Mouse (Mus musculus): ENCODE results near the gene Spast. TPM values are rescaled to one million over a fixed set of nuclear protein-coding genes. Genes with fewer than 3 reads are reported as not detected.

The Spast gene
- polyA plus RNA-seq, 1 experiment, result 9.5 TPM

- no peak for TF ChIP-seq MYOG (IDR thresholded peaks at IDR 0.05; ENCODE audit: control insufficient read depth, extremely low read depth, insufficient read length)
- TF ChIP-seq MAX (IDR thresholded peaks at IDR 0.05), result no peak
- no peak for TF ChIP-seq MYOD1 (IDR thresholded peaks at IDR 0.05; ENCODE audit: control insufficient read depth, insufficient read length, low read depth)
- TF ChIP-seq FOSL1 (IDR thresholded peaks at IDR 0.05; ENCODE audit: insufficient read depth, low read length, poor library complexity, severe bottlenecking), result no peak
- no peak for TF ChIP-seq CTCF (IDR thresholded peaks at IDR 0.05; ENCODE audit: control insufficient read depth, insufficient read depth, insufficient read length)
- TF ChIP-seq CEBPB (IDR thresholded peaks at IDR 0.05; ENCODE audit: low read depth), result no peak
- TF ChIP-seq USF1 (IDR thresholded peaks at IDR 0.05; ENCODE audit: low read depth), result no peak
- H3K36me3 ChIP-seq (ENCODE audit: control insufficient read depth, insufficient read depth), result no peaks in the 10 kb centered on the region
These were observed 56.1 kb downstream of the Spast start for GRCm38 (mm10) chr17:74394855-74395254.

GRCm38 (mm10) chr17:74395383-74396065 is 56.7 kb downstream of the Spast start, which contains the start of gene Slc30a6:
TSS of gene Slc30a6 (plus strand) at chr17:74395608.
- peak within 1 kb of the TSS; percentile 96 for H3ac ChIP-seq (ENCODE audit: control insufficient read depth, insufficient read length, low read depth)
- H3K79me3 ChIP-seq (ENCODE audit: low read depth), result peaks cover 23% of the 10 kb centered on the region
- TF ChIP-seq CEBPB (IDR thresholded peaks at IDR 0.05; ENCODE audit: low read depth), result no peak
- TF ChIP-seq MAX (IDR thresholded peaks at IDR 0.05), result peak; percentile 41
- H3K79me2 ChIP-seq (ENCODE audit: control insufficient read depth, insufficient read depth), result peaks cover 47% of the 10 kb centered on the region
- peak within 1 kb of the TSS; percentile 97 for H3K4me3 ChIP-seq (ENCODE audit: insufficient read depth, poor library complexity, severe bottlenecking)
- no peaks in the 10 kb centered on the region for H3K36me3 ChIP-seq (ENCODE audit: control insufficient read depth, insufficient read depth)
- no peaks in the 10 kb centered on the region for H3K27me3 ChIP-seq (ENCODE audit: control insufficient read depth, insufficient read depth, insufficient read length)

More at GRCm38 (mm10) chr17:74394855-74395254, 56.1 kb downstream of the Spast start:
- H3K79me3 ChIP-seq (ENCODE audit: low read depth), result peaks cover 23% of the 10 kb centered on the region
- H3ac ChIP-seq (ENCODE audit: control insufficient read depth, insufficient read length, low read depth), result peak overlapping the region; percentile 45
- H3K4me3 ChIP-seq (ENCODE audit: insufficient read depth, poor library complexity, severe bottlenecking), result peak overlapping the region; percentile 97
- H3K27me3 ChIP-seq (ENCODE audit: control insufficient read depth, insufficient read depth, insufficient read length), result no peaks in the 10 kb centered on the region
- peaks cover 41% of the 10 kb centered on the region for H3K79me2 ChIP-seq (ENCODE audit: control insufficient read depth, insufficient read depth)

GRCm38 (mm10) chr17:74396766-74397165 is 58.0 kb downstream of the Spast start:
- Histone ChIP-seq H3ac (ENCODE audit: control insufficient read depth, insufficient read length, low read depth) (no peak overlapping the region), H3K79me2 (ENCODE audit: control insufficient read depth, insufficient read depth) (peaks cover 51% of the 10 kb centered on the region), H3K79me3 (ENCODE audit: low read depth) (peaks cover 23% of the 10 kb centered on the region), H3K4me3 (ENCODE audit: insufficient read depth, poor library complexity, severe bottlenecking) (no peak overlapping the region), H3K36me3 (ENCODE audit: control insufficient read depth, insufficient read depth) (no peaks in the 10 kb centered on the region), H3K27me3 (ENCODE audit: control insufficient read depth, insufficient read depth, insufficient read length) (no peaks in the 10 kb centered on the region)
- TF ChIP-seq CEBPB (IDR thresholded peaks at IDR 0.05; ENCODE audit: low read depth), result no peak

GRCm38 (mm10) chr17:74397173-74397572 is 58.4 kb downstream of the Spast start:
- no peak overlapping the region for H3K4me3 ChIP-seq (ENCODE audit: insufficient read depth, poor library complexity, severe bottlenecking)
- no peaks in the 10 kb centered on the region for H3K36me3 ChIP-seq (ENCODE audit: control insufficient read depth, insufficient read depth)
- H3K79me2 ChIP-seq (ENCODE audit: control insufficient read depth, insufficient read depth), result peaks cover 51% of the 10 kb centered on the region
- TF ChIP-seq FOSL1 (IDR thresholded peaks at IDR 0.05; ENCODE audit: insufficient read depth, low read length, poor library complexity, severe bottlenecking) (no peak), MYOG (IDR thresholded peaks at IDR 0.05; ENCODE audit: control insufficient read depth, extremely low read depth, insufficient read length) (no peak), USF1 (IDR thresholded peaks at IDR 0.05; ENCODE audit: low read depth) (no peak), MYOD1 (IDR thresholded peaks at IDR 0.05; ENCODE audit: control insufficient read depth, insufficient read length, low read depth) (no peak), MAX (IDR thresholded peaks at IDR 0.05) (no peak), CTCF (IDR thresholded peaks at IDR 0.05; ENCODE audit: control insufficient read depth, insufficient read depth, insufficient read length) (no peak), CEBPB (IDR thresholded peaks at IDR 0.05; ENCODE audit: low read depth) (no peak)
- H3K79me3 ChIP-seq (ENCODE audit: low read depth), result peaks cover 23% of the 10 kb centered on the region
- no peaks in the 10 kb centered on the region for H3K27me3 ChIP-seq (ENCODE audit: control insufficient read depth, insufficient read depth, insufficient read length)
- no peak overlapping the region for H3ac ChIP-seq (ENCODE audit: control insufficient read depth, insufficient read length, low read depth)

GRCm38 (mm10) chr17:74402486-74403222 is 63.9 kb downstream of the Spast start:
- Histone ChIP-seq H3K79me2 (ENCODE audit: control insufficient read depth, insufficient read depth) (peaks cover 29% of the 10 kb centered on the region), H3K4me3 (ENCODE audit: insufficient read depth, poor library complexity, severe bottlenecking) (no peak overlapping the region), H3K79me3 (ENCODE audit: low read depth) (peaks cover 7% of the 10 kb centered on the region), H3K27me3 (ENCODE audit: control insufficient read depth, insufficient read depth, insufficient read length) (no peaks in the 10 kb centered on the region), H3ac (ENCODE audit: control insufficient read depth, insufficient read length, low read depth) (no peak overlapping the region), H3K36me3 (ENCODE audit: control insufficient read depth, insufficient read depth) (peaks cover 33% of the 10 kb centered on the region)
- no peak for TF ChIP-seq CEBPB (IDR thresholded peaks at IDR 0.05; ENCODE audit: low read depth)
- no peak for TF ChIP-seq USF1 (IDR thresholded peaks at IDR 0.05; ENCODE audit: low read depth)
- TF ChIP-seq MAX (IDR thresholded peaks at IDR 0.05), result no peak
- no peak for TF ChIP-seq FOSL1 (IDR thresholded peaks at IDR 0.05; ENCODE audit: insufficient read depth, low read length, poor library complexity, severe bottlenecking)
- no peak for TF ChIP-seq MYOG (IDR thresholded peaks at IDR 0.05; ENCODE audit: control insufficient read depth, extremely low read depth, insufficient read length)
- TF ChIP-seq CTCF (IDR thresholded peaks at IDR 0.05; ENCODE audit: control insufficient read depth, insufficient read depth, insufficient read length), result no peak
- no peak for TF ChIP-seq MYOD1 (IDR thresholded peaks at IDR 0.05; ENCODE audit: control insufficient read depth, insufficient read length, low read depth)

- H3K36me3 ChIP-seq (ENCODE audit: control insufficient read depth, insufficient read depth), result peaks cover 58% of the 10 kb centered on the region
- H3K27me3 ChIP-seq (ENCODE audit: control insufficient read depth, insufficient read depth, insufficient read length), result no peaks in the 10 kb centered on the region
- TF ChIP-seq MAX (IDR thresholded peaks at IDR 0.05), result no peak
- TF ChIP-seq USF1 (IDR thresholded peaks at IDR 0.05; ENCODE audit: low read depth), result no peak
- no peak for TF ChIP-seq FOSL1 (IDR thresholded peaks at IDR 0.05; ENCODE audit: insufficient read depth, low read length, poor library complexity, severe bottlenecking)
- TF ChIP-seq MYOD1 (IDR thresholded peaks at IDR 0.05; ENCODE audit: control insufficient read depth, insufficient read length, low read depth), result no peak
- no peak for TF ChIP-seq CEBPB (IDR thresholded peaks at IDR 0.05; ENCODE audit: low read depth)
- TF ChIP-seq CTCF (IDR thresholded peaks at IDR 0.05; ENCODE audit: control insufficient read depth, insufficient read depth, insufficient read length), result no peak
- no peaks in the 10 kb centered on the region for H3K79me3 ChIP-seq (ENCODE audit: low read depth)
- no peak overlapping the region for H3K4me3 ChIP-seq (ENCODE audit: insufficient read depth, poor library complexity, severe bottlenecking)
- H3K79me2 ChIP-seq (ENCODE audit: control insufficient read depth, insufficient read depth), result no peaks in the 10 kb centered on the region
- no peak overlapping the region for H3ac ChIP-seq (ENCODE audit: control insufficient read depth, insufficient read length, low read depth)
These were observed 67.7 kb downstream of the Spast start for GRCm38 (mm10) chr17:74406487-74406886.
